Mouse (Mus musculus) layer of hippocampus, adult 9-11 months (tissue): Measurements from ENCODE around the gene Gpc4.

ENCODE experiments used
- DNase-seq: peaks from one replicate; pipeline ENCODE4 v3.0.0; 2022

Gene Gpc4

DNA sequence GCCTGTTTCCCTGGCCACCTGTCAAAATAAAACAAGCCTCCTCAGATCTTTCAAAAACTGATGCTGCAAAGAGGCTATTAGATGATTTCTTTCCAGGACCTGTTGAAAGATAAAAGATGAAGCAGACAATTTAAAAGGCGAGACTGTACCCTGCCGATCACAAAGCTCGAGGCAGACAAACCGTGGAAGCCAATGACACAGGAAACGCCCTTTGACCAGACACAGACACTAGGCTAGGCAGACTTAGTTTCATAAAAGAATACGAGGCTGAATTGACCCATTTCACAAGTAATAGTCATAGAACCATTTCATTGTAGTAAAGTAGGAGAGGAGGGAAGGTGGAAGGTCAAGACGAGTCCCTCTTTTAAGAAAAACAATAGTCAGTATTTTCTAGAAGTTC is 20.6 kb downstream of the Gpc4 start:
- DNase-seq = no peak

DNA sequence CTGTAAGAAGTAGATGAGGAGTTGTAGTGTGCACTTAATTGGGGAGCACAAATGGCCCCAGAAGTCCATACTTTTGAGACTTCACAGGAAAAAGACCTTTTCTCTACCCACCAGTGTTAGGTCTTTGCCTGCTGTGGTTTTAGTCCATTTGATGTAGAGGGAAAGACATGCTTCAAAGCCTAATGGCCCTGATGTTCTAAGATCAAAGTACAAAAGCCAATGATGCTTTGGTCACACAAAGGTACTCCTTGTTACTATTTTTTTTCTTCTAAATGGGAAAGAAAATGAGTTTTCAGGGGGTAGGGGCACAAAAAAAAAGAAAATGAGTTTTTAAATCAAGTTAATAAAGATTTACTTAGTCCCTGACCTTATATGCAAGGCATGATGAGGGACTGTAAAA is 24.7 kb downstream of the Gpc4 start:
- no peak for DNase-seq

DNA sequence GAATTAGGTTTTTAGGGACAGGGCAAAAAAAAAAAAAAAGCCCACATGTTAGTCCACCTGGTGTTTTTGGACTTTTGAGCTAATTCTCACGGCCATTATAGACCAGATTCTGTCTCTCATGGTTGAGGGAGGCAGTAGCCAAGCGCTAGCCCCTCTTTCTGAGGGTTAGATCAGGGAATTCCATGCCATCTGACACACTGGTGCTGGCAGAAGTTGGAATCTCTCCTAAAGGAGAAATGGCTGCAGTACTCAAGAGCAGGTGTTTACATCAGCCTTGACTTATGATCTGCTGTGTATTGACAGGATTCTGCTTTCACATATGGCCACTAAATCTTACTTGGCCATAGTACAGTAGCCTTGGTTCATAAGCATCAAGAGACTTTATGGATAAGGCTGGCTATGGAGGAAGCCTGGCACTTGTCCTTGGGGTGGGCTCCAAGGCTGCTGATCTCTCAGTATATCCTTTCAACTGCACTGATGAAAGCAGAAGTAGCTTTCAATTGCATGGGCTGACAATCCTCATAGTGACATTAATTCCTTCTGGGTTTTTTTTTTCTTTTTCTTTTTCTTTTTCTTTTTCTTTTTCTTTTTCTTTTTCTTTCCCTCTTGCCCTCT is 26.5 kb downstream of the Gpc4 start:
- DNase-seq = no peak

DNA sequence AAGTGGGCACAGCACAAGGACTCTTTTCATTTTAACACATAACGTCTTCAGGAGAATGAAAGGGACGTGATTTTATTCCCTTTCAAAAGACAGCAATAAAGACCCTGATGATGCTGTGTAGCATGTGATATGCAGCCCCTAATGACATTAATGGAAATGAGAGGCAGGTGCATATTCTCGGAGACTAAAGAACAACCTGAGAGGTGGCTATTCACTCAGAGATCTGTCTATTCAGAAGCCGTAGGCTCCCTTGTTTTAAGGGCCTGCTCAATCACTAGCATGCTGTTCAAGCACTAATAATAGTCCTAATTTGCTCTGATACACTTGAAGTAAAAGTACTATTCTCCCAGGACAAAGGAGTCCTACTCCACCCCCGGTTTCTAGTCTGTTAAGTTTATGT is 27.0 kb downstream of the Gpc4 start:
- no peak for DNase-seq

DNA sequence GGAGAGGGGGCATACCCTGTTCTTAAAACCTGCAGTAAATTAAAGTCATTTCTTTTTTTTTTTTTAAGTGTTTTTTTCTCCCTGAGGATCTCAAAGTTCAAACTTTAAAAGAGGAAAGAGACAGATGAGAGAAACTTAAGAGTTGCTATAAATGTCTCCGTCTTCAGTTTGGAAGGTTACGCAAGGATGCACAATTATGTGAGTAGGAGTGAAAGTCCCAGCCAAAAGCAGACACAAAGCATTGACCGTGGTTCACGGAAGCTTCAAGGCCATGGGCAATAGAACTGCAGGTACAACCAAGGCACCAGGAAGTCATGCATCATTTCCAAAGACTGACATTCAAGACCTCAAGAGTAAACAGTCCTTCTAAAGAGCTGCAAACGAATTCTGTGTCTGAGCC is 28.5 kb downstream of the Gpc4 start:
- DNase-seq = no peak

DNA sequence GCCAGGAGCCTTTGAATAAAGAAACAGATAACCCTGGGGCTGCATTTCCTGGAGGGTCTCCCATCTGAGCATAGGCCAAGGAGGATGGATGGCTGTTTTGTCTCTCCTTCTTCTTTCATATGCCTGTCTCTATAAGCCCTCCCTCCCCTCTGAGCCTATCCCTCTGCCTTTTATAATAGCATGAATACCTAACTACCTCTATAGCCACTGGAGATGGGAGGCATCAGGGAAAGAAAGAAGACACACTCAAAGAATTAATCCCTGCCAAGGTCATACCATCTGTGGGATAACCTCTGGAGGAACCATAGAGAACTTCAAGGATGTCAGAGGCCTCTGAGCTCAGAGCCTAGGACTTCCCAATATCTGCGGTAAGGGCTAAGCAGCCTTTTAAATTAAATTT is 35.4 kb downstream of the Gpc4 start:
- DNase-seq = no peak

DNA sequence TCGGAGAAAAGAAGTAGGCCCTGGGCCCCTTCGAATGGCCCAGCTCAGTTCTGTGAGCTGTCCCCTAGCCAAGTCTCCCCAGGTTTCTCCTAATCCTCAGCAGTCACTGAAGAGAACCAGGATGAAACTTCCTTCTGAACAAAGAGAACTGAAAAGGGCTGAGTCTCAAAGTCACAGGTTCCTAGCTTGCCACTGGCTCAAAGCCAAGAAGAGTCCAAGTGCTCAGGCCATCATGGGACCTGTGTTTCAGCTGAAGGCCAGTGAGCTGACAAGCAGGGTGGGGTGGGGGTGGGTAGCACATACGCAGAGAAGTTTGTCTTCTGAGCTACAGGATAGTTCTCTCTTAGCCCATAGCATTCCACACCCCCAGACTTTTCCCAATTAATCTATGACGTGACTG is 36.3 kb downstream of the Gpc4 start:
- DNase-seq = no peak

DNA sequence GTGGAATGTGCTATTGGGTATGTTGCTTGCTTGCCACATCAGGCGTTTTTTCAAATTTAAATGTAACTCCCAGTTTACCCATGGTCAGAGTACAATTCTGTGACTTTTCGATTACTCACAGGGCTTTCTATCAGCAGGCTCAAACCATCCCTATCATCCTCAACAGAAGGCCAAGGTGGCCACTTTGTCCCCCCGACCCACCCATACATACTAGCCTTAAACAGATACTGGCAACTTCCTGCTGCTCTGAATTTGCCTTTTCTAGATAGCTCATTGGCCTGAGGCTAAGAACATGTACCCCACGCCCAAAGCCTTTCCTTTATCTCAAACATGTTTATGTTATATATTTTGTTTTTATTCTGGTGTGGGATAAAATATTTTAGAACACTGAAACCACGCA is 51.4 kb downstream of the Gpc4 start:
- no peak for DNase-seq

DNA sequence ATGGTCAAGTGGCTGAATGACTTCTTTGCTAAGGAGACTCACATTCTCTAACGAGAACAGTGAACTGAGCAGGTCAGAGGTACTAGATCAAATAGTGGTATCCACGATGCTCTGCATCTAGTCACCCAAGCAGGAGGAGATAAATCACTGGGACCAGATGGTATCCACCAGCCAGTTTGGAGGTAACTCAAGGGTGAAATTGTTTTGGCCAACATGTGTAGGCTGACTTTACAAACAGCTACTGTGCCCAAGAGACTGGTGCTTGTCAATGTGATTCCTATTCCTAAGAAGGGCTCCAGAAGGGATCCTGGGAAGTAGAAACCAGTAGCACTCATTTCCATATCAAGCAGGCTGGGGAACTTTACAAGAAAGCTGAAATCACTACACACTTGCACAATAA is 55.4 kb downstream of the Gpc4 start:
- no peak for DNase-seq

DNA sequence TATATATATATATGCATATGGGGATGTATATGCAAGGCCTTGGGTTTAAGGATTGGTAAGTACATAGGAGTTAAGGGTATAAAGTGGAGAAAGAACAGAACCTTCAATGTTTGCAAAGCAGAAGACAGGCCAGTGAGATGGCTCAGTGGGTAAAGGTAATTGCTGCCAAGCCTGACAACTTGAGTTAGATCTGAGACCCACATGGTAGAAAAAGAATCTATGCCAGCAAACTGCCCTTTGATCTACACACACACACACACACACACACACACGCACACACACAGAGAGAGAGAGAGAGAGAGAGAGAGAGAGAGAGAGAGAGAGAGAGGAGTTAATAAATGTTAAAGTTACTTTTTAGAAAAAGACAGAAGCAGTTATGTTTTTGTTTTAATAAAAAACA is 56.1 kb downstream of the Gpc4 start:
- DNase-seq = no peak

DNA sequence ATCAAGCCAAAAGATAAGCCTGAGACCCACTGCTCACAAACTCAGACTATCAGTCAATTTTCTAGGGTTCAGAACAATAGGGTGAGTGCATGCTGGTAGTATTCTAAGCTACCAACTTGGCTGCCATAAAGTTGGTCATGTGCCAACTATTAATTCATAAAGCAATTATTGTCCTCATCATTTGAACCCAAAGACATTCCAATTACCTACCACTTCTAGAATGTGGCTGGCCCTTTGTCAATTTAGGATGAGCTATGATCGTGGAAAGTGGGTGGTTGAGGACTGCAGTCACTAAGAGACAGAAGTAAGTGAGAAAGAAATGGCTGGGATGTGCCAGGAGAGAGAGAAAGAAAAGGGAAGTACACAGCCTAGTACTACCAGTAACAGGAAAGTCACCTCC is 61.3 kb downstream of the Gpc4 start:
- no peak for DNase-seq

DNA sequence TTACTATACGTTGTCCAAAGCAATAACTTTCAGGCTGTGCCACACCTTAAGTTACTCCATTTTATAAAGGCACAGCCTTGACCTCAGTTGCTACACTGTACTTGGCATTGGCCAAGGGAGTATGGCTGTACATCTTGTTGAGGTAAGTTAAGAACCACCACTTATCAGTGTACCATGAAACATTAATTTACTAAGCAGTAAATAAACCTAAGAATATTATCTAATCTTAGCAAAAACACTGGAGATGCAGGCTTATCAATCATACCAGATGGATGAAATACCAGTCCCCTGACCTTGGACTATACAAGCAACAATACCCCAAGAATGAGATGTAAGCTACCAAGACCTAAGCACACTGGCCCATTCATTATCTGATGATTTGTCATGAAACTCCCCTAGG is 63.1 kb downstream of the Gpc4 start:
- no peak for DNase-seq

DNA sequence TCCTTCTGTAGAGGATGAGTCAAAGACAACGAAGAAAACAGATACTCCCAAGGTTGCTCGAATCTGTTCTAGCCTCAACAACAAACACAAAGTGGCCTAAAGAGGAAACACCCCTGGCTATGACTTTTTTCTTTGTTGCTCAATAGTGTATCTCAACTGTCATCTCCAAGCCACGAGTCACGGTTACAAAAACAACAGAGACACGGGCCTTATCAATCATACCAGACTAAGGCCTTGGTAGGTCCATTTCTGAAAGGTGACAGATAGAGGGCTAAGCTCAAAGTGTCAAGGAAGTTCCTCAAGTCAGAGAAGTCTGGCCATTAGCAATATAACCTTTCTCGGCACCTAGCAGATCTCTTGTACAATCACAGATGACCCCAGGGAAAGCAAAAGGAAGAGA is 63.6 kb downstream of the Gpc4 start:
- DNase-seq = no peak

DNA sequence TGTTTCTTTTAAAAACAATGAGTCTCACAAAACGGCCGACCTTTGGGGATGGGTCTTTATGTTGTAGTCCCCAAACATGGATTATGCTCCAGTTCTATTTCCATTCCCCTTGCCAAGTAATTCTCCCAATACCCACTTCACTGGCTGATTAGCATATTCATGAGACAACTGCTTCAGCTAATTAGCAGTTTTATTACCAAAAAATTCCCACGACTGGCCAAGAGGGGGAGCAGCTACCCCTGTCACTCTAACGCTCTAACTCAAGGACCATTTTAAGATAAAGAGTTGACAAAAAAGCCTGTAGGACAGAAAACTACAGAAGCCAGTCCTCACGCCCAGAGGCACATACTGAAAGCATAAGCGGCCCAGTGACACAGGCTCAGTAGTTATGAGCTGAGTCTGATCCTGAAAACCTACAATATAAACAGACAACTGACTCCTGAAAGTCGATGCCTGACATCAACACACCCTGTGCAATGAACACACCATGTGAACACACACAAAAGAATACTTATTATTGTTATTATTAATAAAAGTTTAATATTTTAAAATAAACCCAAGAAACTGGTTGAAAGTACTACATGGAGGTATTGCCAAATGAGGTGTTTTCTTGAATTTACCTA is 77.2 kb downstream of the Gpc4 start:
- peak; percentile 9 for DNase-seq

DNA sequence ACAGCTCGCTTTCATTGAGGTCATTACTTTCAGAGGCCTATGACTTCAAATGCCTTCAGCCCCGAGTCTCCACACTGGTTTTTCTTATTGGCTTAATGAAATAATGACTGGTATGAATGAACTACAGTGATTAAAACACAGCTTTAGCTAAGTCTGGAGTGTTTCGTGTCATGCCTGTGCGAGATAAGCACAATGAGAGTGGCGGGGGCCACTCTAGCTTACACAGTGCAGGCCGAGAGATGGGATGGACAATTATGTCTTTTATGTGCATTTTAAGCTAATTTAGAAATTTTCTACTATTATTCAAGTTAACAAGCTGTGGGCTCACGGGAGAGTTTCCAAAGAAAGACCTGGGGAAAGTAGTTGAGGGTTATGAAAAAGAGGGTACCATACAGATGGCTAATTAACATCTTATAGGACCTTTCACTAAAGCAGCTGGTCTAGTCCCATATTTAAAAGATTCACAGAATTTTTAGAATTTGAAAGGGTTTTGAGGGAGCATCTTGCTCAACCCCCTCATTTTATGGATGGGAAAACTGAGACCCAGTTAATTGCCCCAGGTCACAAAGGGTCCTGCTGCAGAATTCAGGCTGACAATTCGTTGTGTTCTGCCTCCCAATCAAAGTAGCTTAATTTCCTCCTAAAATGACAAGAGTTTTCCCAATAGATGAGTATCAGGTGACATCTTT is 78.0 kb downstream of the Gpc4 start:
- no peak for DNase-seq

DNA sequence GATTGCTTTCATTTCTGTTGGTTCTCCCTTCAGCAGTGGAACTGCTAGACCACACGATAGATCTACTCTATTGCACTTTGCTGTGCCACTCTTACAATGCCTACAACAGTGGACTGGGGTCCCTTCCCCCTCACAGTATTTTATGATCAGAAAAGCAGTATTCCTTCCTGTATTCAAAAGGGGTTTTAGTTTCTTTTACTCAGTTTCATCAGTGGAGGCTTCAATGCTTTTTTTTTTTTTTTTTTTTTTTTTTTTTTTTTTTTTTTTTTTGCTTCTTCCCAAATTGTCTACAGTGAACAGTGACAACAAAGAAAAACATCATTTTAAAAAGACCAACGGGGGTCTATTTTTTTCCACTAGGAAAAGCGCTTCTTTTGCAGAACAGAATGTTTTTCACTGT is 81.5 kb downstream of the Gpc4 start:
- DNase-seq = no peak

DNA sequence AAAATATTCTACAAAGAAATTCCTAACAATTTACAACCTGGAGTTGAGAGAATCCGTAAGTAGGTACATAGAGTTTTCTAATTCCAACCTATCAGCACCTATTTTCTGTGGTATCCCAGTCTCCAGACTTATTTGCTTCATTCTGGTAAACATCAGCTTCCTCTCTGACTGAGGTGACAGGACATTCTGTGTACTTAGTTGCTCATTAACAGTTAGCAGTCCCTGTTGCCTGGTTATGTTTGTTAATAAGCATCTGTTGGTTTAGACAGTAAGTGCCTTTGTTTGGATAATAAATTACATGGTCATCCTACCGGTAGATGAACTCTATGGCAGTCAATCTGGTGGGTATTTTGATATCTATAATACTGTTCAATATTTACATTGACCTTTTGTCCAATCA is 92.6 kb downstream of the Gpc4 start:
- no peak for DNase-seq

DNA sequence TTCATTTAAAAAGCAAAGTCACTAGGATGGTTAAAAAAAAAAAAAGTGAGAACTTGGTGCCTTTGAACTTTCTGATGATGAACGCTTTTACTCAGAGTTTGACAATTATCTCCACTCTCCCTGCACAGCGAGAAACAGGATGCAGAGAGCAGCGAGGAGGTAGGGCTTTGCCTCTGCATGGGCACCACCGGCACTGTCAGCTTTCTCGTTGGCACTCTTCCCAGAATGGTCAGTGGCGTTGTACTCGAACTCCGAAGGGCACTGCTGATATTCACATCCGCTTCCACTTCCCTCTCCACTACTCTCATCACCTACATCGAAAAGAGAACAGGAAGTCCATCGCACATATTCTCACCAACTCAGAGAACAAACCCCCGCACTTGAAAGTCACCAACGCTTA is 111.6 kb downstream of the Gpc4 start:
- DNase-seq = no peak

DNA sequence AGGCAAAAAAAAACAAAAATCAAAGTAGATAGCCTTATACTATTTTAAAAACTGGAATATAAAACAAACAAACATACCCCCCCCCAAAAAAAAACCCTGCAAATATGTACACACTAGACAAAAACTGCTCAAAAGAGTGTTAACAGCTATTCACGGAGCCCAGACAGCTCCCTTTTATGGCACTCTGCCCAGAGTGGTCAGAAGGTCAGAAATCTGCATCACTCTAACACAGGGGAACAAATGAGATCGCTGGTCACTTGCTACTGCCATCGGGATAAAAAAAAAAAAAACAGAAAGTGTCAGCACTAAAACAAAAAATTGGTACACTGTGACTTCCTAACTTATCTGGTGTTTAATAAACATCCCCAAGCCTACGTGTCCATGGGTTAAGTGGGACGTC is 113.0 kb downstream of the Gpc4 start:
- DNase-seq = no peak

DNA sequence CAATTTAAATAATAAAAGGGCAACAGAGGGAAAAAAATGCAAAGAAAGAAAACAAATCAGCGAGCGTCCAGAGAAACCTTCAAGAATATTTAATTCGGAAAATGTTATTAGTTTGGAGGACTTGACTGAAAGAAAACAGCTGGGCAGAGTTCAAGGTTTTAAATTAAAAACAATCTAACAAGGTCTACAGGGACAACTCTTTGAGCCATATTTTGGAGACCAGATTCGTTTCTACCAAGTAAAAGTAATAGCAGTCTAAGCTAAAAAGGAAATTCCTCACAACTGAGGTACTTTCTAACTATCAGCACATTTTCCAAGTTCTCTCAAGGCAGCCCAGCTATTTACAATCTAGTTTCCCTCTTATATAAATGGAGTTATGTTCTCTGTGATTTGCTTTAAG is 114.1 kb downstream of the Gpc4 start:
- no peak for DNase-seq

DNA sequence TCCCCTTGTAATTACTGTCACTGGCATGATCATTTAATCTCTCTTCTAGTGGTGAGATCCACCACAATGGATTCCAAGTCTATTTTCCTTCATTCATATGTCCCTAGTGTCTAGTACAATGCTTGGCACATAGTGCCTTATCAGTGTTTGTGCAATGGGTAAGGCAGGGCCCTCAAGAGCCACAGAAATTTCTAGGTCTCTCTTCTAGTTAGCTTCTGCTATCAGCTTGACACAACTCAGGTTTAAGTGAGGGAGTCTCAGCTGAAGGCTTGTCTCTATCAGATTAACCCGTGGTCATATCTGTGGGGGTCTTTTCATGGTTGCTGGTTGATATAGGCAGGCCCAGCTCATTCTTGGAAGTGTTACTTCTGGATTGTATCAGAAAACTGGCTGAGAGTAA is 125.2 kb downstream of the Gpc4 start:
- no peak for DNase-seq

DNA sequence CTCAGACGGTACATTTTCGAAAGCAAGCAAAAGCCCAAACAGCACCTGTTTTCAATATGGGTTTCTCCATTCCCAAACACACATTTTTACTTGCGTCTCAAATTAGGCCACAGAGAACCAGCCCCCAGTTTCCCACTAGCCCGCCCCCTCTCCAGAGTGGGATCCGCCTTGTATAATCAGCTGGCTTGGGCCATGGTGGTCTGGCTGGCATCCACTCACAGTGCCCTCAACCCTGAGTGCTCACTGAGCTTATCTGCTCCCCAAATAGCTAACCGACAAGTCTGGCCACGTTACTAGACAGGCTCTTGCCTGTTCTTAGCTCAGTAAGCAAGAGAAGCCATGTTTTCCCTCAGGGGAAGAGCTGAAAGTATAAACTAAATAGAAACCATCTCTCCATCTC is 134.9 kb downstream of the Gpc4 start:
- DNase-seq = no peak

DNA sequence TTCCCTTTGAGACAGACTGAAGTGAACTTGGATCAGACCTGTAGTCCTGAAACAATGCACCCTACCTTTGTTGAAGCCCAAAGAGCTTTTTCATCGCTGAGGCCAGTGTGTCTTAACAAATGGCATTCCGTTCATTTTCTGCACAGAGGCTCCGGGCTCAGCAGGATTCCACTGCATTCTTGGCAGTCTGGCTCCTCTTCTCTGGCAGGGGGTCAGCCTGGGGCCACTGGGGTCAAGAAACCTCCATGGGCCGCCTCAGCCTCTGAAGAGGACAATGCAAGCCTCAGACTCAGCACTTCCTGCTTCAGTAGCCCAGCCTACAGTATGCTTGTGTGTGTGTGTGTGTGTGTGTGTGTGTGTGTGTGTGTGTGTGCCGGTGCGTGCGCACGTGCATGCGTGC is 147.4 kb downstream of the Gpc4 start:
- DNase-seq = no peak
